Mouse (Mus musculus) lung, postnatal 0 days (tissue): ENCODE measurements at regions not wholly inside any gene's neighbourhood (a gene's known extent, or its start where the extent isn't known, plus 50 kb on each side); places are given as distances from the start of the nearest gene placed in this dataset.

ENCODE experiments used
- CTCF ChIP-seq: IDR thresholded peaks from 2 replicates; pipeline ENCODE4 v1.5.1; 2016; ENCODE audit warnings: antibody characterized with exemption, mild to moderate bottlenecking
- EP300 ChIP-seq: IDR thresholded peaks from 2 replicates; pipeline ENCODE4 v1.6.1; 2016; ENCODE audit warnings: antibody characterized with exemption, mild to moderate bottlenecking, control low read depth

GRCm38 (mm10) chr16:7792521-7792920 lies 632.4 kb downstream of the Tmem114 start:
- TF ChIP-seq CTCF: no peak
- no peak for TF ChIP-seq EP300
